In the genomic region with DNA sequence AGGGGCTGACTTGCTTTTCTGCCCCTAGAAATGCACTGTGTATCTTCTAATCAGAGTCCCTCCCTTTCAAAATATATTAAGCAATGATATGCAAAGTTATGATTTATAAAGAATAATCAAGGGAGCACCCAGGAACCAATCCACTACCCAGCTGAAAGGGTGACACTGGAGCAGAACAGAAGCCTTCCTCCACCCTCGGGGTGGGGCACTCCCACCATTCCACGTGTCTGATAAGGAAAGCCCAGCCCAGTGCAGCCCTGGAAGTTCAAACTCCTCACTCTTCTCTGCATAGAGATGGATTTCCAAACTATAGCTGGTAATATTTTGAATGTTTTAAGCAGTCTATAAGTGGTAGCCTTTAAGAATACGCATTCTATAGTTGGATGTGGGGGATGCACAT, we compare ENCODE assay signal across 20 mouse cellular contexts. TPM values are rescaled to one million over a fixed set of nuclear protein-coding genes. Genes with fewer than 3 reads are reported as not detected.
"Had no signal": no experiment of that assay in that cellular context is flagged by ENCODE, and none has a peak within 500 bp of the region (broad histone marks: within the 10 kb centered on the region; RNA-seq: fewer than 3 reads in every experiment).

No protein-coding gene starts in this region.

- H3K4me1 ChIP-seq: limb, embryonic 15.5 days; neural tube, embryonic 15.5 days had no signal

- H3K36me3 ChIP-seq: limb, embryonic 15.5 days; liver, embryonic 15.5 days; neural tube, embryonic 15.5 days had no signal

- DNase-seq: kidney, adult 18-20 months; kidney, postnatal 14 days; layer of hippocampus, postnatal 36 days; lung, embryonic 14.5 days; lung, postnatal 14 days; midbrain, embryonic 14.5 days; right cerebral cortex, adult 18-20 months; right cerebral cortex, postnatal 25 days; thymus, postnatal 4 days had no signal

- H3K4me3 ChIP-seq: limb, embryonic 15.5 days; liver, embryonic 15.5 days; myocyte; neural tube, embryonic 15.5 days had no signal

- H3K27ac ChIP-seq: limb, embryonic 15.5 days; liver, embryonic 15.5 days; neural tube, embryonic 15.5 days had no signal

- H3K27me3 ChIP-seq: limb, embryonic 15.5 days; liver, embryonic 15.5 days; neural tube, embryonic 15.5 days had no signal

- H3K4me2 ChIP-seq: limb, embryonic 15.5 days; liver, embryonic 15.5 days; lung, embryonic 14.5 days; neural tube, embryonic 15.5 days had no signal

- H3K9me3 ChIP-seq: limb, embryonic 15.5 days; liver, embryonic 15.5 days; neural tube, embryonic 15.5 days had no signal

- H3K9ac ChIP-seq: limb, embryonic 15.5 days; liver, embryonic 15.5 days; lung, embryonic 14.5 days; neural tube, embryonic 15.5 days had no signal

RNA-seq across cellular contexts. Expression of gene Pla2g4e, which starts 13.5 kb away (rescaled TPM):
- polyA plus RNA-seq: kidney, embryonic 14.5 days; large intestine, adult 2 months; limb, embryonic 11.5 days; liver, embryonic 15.5 days; lung, embryonic 14.5 days had no signal

RNA-seq across cellular contexts. Expression of gene Pla2g4d, which starts 57.4 kb away (rescaled TPM):
- total RNA-seq: layer of hippocampus, postnatal 36 days; left cerebral cortex, adult 8-10 months; left cerebral cortex, postnatal 25 days had no signal
- polyA plus RNA-seq: kidney, embryonic 14.5 days; large intestine, adult 2 months; liver, embryonic 15.5 days; lung, embryonic 14.5 days; midbrain, embryonic 14.5 days; myocyte; neural tube, embryonic 11.5 days; small intestine, adult 2 months had no signal
